Mouse (Mus musculus): ENCODE results near the gene Zfp82. TPM values are rescaled to one million over a fixed set of nuclear protein-coding genes. Genes with fewer than 3 reads are reported as not detected.

Gene Zfp82
- total RNA-seq, 2 experiments from 2014 or later: 4.9 to 5.4 TPM

GRCm38 (mm10) chr7:30028572-30028971, 44.1 kb downstream of the Zfp82 start:
- H3K4me3 ChIP-seq: no peak overlapping the region
- TF ChIP-seq CTCF (conservative IDR thresholded peaks at IDR 0.05): no peak
- no peak for DNase-seq (ENCODE audit: low spot score in 2 of 2)
- no peak overlapping the region for H3K27ac ChIP-seq

GRCm38 (mm10) chr7:30027331-30027730, 45.4 kb downstream of the Zfp82 start:
- DNase-seq (ENCODE audit: low spot score in 2 of 2): no peak
- no peak overlapping the region for H3K4me3 ChIP-seq
- TF ChIP-seq CTCF (conservative IDR thresholded peaks at IDR 0.05): no peak
- no peak overlapping the region for H3K27ac ChIP-seq

DNA sequence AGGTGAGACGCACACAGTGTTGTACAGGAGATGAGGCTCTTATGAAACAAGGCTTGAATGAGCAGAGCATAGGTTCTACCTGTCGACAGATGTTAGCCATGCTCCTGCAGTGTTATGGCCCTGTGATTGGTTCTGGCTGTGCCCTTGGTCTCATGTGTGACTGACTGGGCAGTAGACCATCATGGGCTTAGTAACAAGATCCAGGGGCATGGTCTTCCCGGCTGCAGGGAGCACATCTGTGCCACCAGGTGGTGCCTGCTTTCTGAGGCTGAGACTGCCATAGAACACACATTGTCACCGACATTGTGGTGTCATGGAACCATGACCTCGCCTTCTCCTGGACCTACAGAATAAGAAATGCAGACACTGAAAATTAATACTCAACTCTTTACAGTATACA, 47.3 kb downstream of the Zfp82 start:
- TF ChIP-seq CTCF (conservative IDR thresholded peaks at IDR 0.05): no peak
- no peak overlapping the region for H3K4me3 ChIP-seq
- DNase-seq (ENCODE audit: low spot score in 2 of 2): no peak
- H3K27ac ChIP-seq: no peak overlapping the region

- Histone ChIP-seq H3K27ac (no peak overlapping the region), H3K4me3 (no peak overlapping the region)
- TF ChIP-seq CTCF (conservative IDR thresholded peaks at IDR 0.05): no peak
- DNase-seq (ENCODE audit: low spot score in 2 of 2): no peak
Measured at GRCm38 (mm10) chr7:30023800-30024199, 48.9 kb downstream of the Zfp82 start.

- H3K27ac ChIP-seq: no peak overlapping the region
- no peak overlapping the region for H3K4me3 ChIP-seq
- DNase-seq (ENCODE audit: low spot score in 2 of 2): no peak
- no peak for TF ChIP-seq CTCF (conservative IDR thresholded peaks at IDR 0.05)
Measured at GRCm38 (mm10) chr7:30023324-30023723, 49.4 kb downstream of the Zfp82 start.

DNA sequence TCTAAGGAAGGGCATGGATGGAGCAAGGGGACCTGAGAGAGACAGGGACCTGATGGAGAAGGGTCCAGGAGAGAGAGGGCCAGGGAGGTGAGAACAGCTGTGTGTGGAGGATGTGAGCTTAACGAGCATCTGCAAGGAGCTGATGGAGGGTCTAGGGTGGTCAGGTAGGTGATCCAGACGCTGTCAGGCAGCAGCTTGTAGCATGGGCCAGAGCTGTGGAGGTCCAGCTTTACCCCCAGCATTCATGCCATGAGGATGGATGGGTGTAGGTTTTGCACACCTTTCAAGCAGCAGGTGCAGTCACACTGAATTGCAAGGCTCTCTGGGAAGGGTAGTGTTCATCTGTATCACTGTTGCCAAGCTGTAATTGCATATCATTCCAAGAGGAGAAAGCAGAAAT, 53.2 kb downstream of the Zfp82 start:
- no peak overlapping the region for H3K4me3 ChIP-seq
- no peak for TF ChIP-seq CTCF (conservative IDR thresholded peaks at IDR 0.05)
- DNase-seq (ENCODE audit: low spot score in 2 of 2): no peak
- H3K27ac ChIP-seq: no peak overlapping the region

DNA sequence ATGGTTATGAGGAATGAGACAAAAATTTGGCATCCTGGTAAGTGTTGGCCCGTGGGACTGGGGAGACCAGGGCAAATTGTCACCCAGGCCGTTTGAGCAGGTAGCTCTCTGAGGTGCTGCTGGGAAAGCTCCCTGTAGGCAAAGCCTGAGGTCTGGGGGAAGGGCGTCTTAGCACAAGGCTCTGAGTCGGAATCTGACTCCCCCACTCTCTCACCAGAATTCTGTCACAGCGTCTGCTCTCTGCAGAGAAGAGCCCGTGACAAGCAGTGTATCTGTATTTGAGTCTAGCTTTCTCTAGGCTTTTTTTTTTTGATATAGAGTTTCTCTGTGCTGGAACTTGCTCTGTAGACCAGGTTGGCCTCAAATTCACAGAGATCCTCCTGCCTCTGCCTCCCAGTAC, 55.5 kb downstream of the Zfp82 start:
- TF ChIP-seq CTCF (conservative IDR thresholded peaks at IDR 0.05): no peak
- peak; percentile 27 to 29 for DNase-seq (ENCODE audit: low spot score in 2 of 2)
- Histone ChIP-seq H3K27ac (0 out of 2 replicates have a peak overlapping the region, but pooled peaks have one; percentile 36), H3K4me3 (no peak overlapping the region)

GRCm38 (mm10) chr7:30012956-30013363, 59.7 kb downstream of the Zfp82 start:
- peak; percentile 42 to 62 for DNase-seq (ENCODE audit: low spot score in 2 of 2)
- TF ChIP-seq CTCF (conservative IDR thresholded peaks at IDR 0.05): peak; percentile 92
- no peak overlapping the region for H3K27ac ChIP-seq
- H3K4me3 ChIP-seq: no peak overlapping the region

GRCm38 (mm10) chr7:30010551-30011195, 62.0 kb downstream of the Zfp82 start:
- no peak for DNase-seq (ENCODE audit: low spot score in 2 of 2)

GRCm38 (mm10) chr7:30009321-30010085, 63.2 kb downstream of the Zfp82 start:
- no peak for TF ChIP-seq CTCF (conservative IDR thresholded peaks at IDR 0.05)
- Histone ChIP-seq H3K4me3 (no peak overlapping the region; the same call in 1 of the 2 replicates), H3K27ac (peak overlapping the region; percentile 51)
- peak; percentile 28 to 52 for DNase-seq (ENCODE audit: low spot score in 2 of 2)

More at GRCm38 (mm10) chr7:30010551-30011195, 62.0 kb downstream of the Zfp82 start:
- Histone ChIP-seq H3K27ac (no peak overlapping the region; the same call in 1 of the 2 replicates), H3K4me3 (no peak overlapping the region)
- TF ChIP-seq CTCF (conservative IDR thresholded peaks at IDR 0.05): no peak

DNA sequence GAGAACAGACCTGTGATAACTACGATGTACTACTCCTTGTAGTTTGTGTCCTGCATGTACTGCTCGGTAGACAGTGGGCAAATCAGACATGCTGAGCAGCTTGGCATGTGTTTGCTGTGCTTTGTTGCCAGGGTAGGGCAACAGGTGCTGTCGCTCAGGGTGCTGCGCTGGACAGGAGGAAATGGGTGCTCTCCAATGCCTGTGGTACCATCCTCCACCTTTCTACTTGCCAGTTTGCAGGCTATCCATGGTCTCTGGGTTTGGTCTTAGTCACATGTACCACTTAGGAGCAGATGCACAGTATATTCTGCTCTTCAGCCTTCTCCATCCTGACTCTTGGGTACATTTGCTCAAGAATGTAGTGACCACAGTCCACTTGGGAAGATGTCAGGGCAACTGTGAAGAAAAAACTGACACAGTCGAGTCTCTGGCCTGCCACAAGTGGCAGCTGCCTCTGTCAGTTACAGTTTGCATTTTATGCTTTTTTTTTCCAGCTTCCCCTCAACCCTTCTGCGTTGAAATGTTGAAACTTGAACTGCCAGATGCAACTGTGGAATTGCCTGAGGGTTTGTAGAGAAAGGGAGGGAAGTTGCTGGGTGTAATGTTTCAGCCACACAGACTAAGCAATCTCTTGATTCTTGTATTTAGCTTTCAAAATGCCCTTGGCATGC, 64.5 kb downstream of the Zfp82 start:
- H3K4me3 ChIP-seq: no peak overlapping the region
- peak overlapping the region; percentile 32; the same call in 1 of the 2 replicates for H3K27ac ChIP-seq
- no peak for TF ChIP-seq CTCF (conservative IDR thresholded peaks at IDR 0.05)

GRCm38 (mm10) chr7:30007601-30008000, 65.1 kb downstream of the Zfp82 start:
- no peak for DNase-seq (ENCODE audit: low spot score in 2 of 2)
- H3K27ac ChIP-seq: no peak overlapping the region

More for the DNA sequence above, 64.5 kb downstream of the Zfp82 start:
- DNase-seq (ENCODE audit: low spot score in 2 of 2): no peak

More at GRCm38 (mm10) chr7:30007601-30008000, 65.1 kb downstream of the Zfp82 start:
- no peak overlapping the region for H3K4me3 ChIP-seq
- TF ChIP-seq CTCF (conservative IDR thresholded peaks at IDR 0.05): no peak

Small RNAs within 50 kb of the gene (microRNA-seq; reads per million reads assigned to microRNA genes)
- gene Gm23368: 0 reads per million in 2 experiments

Other genes starting within 250 kb of the Zfp82 start
- gene Zfp940, start 219.2 kb downstream of the Zfp82 start, total RNA-seq (2021): 10 to 100 TPM; 17.4 to 17.8 TPM
- 10 to 100 TPM; 13.4 to 18.7 TPM for gene Zfp420, start 212.9 kb downstream of the Zfp82 start, total RNA-seq (2021)
- 10 to 100 TPM; 20.5 to 22.2 TPM for gene Zfp27, start 166.3 kb downstream of the Zfp82 start, total RNA-seq (2021)
- 1 to 10 TPM; 8.4 to 9.1 TPM for gene Zfp383, start 164.7 kb downstream of the Zfp82 start, total RNA-seq (2021)
- gene Zfp74, start 118.8 kb downstream of the Zfp82 start, total RNA-seq (2021): 10 to 100 TPM; 17.0 to 17.5 TPM
- 1 to 10 TPM; 3.1 to 3.6 TPM for gene Zfp568, start 88.9 kb downstream of the Zfp82 start, total RNA-seq (2021)
- gene Zfp14, start 21.5 kb downstream of the Zfp82 start, total RNA-seq (2021): 1 to 10 TPM; 9.7 to 9.8 TPM
- gene Gm26920, start 17.5 kb upstream of the Zfp82 start, total RNA-seq (2021): not detected
- 1 to 10 TPM; 4.3 to 8.2 TPM for gene Zfp566, start 17.6 kb upstream of the Zfp82 start, total RNA-seq (2021)
- 10 to 100 TPM; 73.1 to 75.5 TPM for gene Zfp260, start 21.9 kb upstream of the Zfp82 start, total RNA-seq (2021)
- 10 to 100 TPM; 30.1 to 37.5 TPM for gene Zfp382, start 49.0 kb upstream of the Zfp82 start, total RNA-seq (2021)
- 10 to 100 TPM; 48.9 to 52.0 TPM for gene Zfp146, start 96.8 kb upstream of the Zfp82 start, total RNA-seq (2021)
- gene Cox7a1, start 111.2 kb upstream of the Zfp82 start, total RNA-seq (2021): 1 to 10 TPM; 3.5 to 5.9 TPM
- 100 to 1,000 TPM; 213 to 224 TPM for gene Capns1, start 125.9 kb upstream of the Zfp82 start, total RNA-seq (2021)
- 10 to 100 TPM; 59.6 to 59.8 TPM for gene Polr2i, start 159.0 kb upstream of the Zfp82 start, total RNA-seq (2021)
- 100 to 1,000 TPM; 113 to 116 TPM for gene Tbcb, start 159.4 kb upstream of the Zfp82 start, total RNA-seq (2021)
- gene Ovol3, start 162.8 kb upstream of the Zfp82 start, total RNA-seq (2021): not detected
- gene Thap8, start 207.2 kb upstream of the Zfp82 start, total RNA-seq (2021): under 1 TPM; 0.44 to 0.56 TPM
- 1 to 10 TPM in 1 of 2 experiments, under 1 TPM in 1; 1.00 to 1.4 TPM for gene Wdr62, start 207.5 kb upstream of the Zfp82 start, total RNA-seq (2021)
- gene Clip3, start 218.8 kb upstream of the Zfp82 start, total RNA-seq (2021): 100 to 1,000 TPM; 453 to 474 TPM
- gene Alkbh6, start 235.8 kb upstream of the Zfp82 start, total RNA-seq (2021): 10 to 100 TPM; 50.8 to 51.8 TPM
- 10 to 100 TPM in 1 of 2 experiments, 1 to 10 TPM in 1; 9.4 to 14.2 TPM for gene Syne4, start 241.9 kb upstream of the Zfp82 start, total RNA-seq (2021)
- under 1 TPM; 0.41 to 0.81 TPM for gene E130208F15Rik, start 248.8 kb upstream of the Zfp82 start, total RNA-seq (2021)